8 mouse cellular contexts compared by ENCODE assay signal in the genomic region with DNA sequence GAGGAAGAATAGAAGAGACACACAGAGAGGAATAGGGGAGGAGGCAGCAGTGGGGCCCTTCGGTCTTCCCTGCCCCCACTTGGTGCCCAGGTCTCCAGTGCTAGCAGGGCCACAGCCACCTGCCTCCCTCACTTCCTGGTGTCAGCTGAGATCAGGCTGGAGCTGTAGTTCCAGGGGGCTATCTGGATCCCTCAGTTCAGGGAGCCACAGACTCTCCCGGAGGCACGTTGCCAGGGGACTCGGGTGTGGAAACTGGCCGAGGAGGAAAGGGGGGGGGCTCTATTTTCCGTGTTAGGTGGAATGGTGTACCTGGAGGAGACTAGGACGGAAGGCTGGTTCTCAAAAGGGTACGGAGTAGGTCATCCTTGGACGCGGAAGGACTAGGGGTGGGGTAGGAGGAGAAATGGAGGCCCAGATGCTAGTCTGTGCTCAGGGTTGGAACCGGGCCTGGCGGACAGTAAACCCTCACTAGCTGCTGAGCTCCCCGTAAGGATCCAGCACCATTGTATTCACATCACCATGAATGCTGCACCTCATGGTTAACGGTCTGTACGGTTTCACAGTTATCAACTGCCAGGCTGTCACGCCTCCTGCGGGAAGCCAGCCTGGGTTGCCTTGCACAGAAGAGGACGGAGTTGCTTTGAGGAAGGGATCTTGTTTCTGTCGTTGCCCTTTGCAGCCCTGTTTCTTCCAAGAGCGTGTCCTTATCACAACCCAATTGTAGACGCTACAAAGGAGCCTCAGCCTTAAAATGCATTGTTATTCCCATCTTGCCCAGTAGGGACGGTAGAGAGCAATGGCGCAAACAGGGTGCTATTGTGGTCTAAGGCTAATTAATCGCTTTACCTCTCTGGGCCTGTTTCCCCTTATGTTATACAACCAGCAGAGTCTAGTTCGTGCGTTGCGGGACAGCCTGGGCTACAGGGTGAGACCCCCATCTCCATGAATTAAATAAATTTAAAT. TPM values are rescaled to one million over a fixed set of nuclear protein-coding genes. Genes with fewer than 3 reads are reported as not detected.
A peak's percentile ranks its signal among the peaks of the same experiment; 100 is the strongest.
DNase-seq lines count a peak whose midpoint lies in the region; ATAC-seq lines count a peak whose summit lies in the region.

No protein-coding gene starts in this region.

- H3K27me3 ChIP-seq in forebrain, embryonic 15.5 days = peaks cover 11% of the 10 kb centered on the region; the same call in 1 of the 2 replicates
- H3K27me3 ChIP-seq in limb, embryonic 10.5 days (ENCODE audit: low read depth, poor library complexity, severe bottlenecking) = 0 out of 2 replicates have a peak, but pooled peaks cover 2% of the 10 kb centered on the region
- H3K27me3 ChIP-seq in midbrain, embryonic 12.5 days = peaks cover 34% of the 10 kb centered on the region
- no peaks in the 10 kb centered on the region for H3K27me3 ChIP-seq in stomach, embryonic 14.5 days (ENCODE audit: control insufficient read depth, insufficient read depth, low read length)

- H3K36me3 ChIP-seq in forebrain, embryonic 15.5 days = peaks cover 12% of the 10 kb centered on the region
- H3K36me3 ChIP-seq in limb, embryonic 10.5 days = peaks cover 17% of the 10 kb centered on the region
- peaks cover 14% of the 10 kb centered on the region for H3K36me3 ChIP-seq in midbrain, embryonic 12.5 days
- H3K36me3 ChIP-seq in stomach, embryonic 14.5 days (ENCODE audit: control insufficient read depth, insufficient read depth, low read length) = peaks cover 14% of the 10 kb centered on the region

- peak; percentile 96 for DNase-seq in heart, adult 11 months
- DNase-seq in heart, postnatal 25 days (ENCODE audit: low spot score) = no peak
- DNase-seq in c-Kit-positive CD71-positive TER-119-positive erythroid progenitor cells, embryonic 14.5 days (ENCODE audit: low spot score) = peak; percentile 94
- DNase-seq in limb, embryonic 10.5 days (ENCODE audit: low spot score) = no peak

- intact Hi-C loops in heart, postnatal 25 days (cut with DNase I) = loop anchor here (5.0 kb wide), 1 partner anchor 156 kb away; a partner anchor contains a TSS

- H3K9me3 ChIP-seq in forebrain, embryonic 15.5 days = no peaks in the 10 kb centered on the region
- no peaks in the 10 kb centered on the region for H3K9me3 ChIP-seq in limb, embryonic 10.5 days (replicated peaks)
- no peaks in the 10 kb centered on the region for H3K9me3 ChIP-seq in midbrain, embryonic 12.5 days
- no peaks in the 10 kb centered on the region for H3K9me3 ChIP-seq in stomach, embryonic 14.5 days (ENCODE audit: control insufficient read depth, low read depth, low read length)

- H3K9ac ChIP-seq in forebrain, embryonic 15.5 days (replicated peaks) = no peak overlapping the region
- H3K9ac ChIP-seq in midbrain, embryonic 12.5 days (replicated peaks) = no peak overlapping the region; the same call in 1 of the 2 replicates
- H3K9ac ChIP-seq in stomach, embryonic 14.5 days (replicated peaks; ENCODE audit: low read depth, low read length) = no peak overlapping the region; the same call in 1 of the 2 replicates

- H3K4me2 ChIP-seq in forebrain, embryonic 15.5 days (replicated peaks) = peak overlapping the region; percentile 82
- H3K4me2 ChIP-seq in midbrain, embryonic 12.5 days (replicated peaks) = peak overlapping the region; percentile 69; the same call in 1 of the 2 replicates
- H3K4me2 ChIP-seq in stomach, embryonic 14.5 days (replicated peaks; ENCODE audit: low read depth, low read length) = no peak overlapping the region

- H3K27ac ChIP-seq in forebrain, embryonic 15.5 days (replicated peaks) = peak overlapping the region; percentile 97
- H3K27ac ChIP-seq in limb, embryonic 10.5 days = peak overlapping the region; percentile 85
- H3K27ac ChIP-seq in midbrain, embryonic 12.5 days (replicated peaks) = peak overlapping the region; percentile 95
- H3K27ac ChIP-seq in stomach, embryonic 14.5 days (ENCODE audit: low read length) = peak overlapping the region; percentile 81; the same call in 1 of the 2 replicates

- peaks cover 30% of the 10 kb centered on the region for H3K4me1 ChIP-seq in forebrain, embryonic 15.5 days
- H3K4me1 ChIP-seq in limb, embryonic 10.5 days = peaks cover 73% of the 10 kb centered on the region
- H3K4me1 ChIP-seq in midbrain, embryonic 12.5 days = peaks cover 29% of the 10 kb centered on the region
- H3K4me1 ChIP-seq in stomach, embryonic 14.5 days (ENCODE audit: control insufficient read depth, insufficient read depth, low read length) = peaks cover 13% of the 10 kb centered on the region; the same call in 1 of the 2 replicates

- no peak for ATAC-seq in forebrain, embryonic 15.5 days (replicated peaks)
- peak; percentile 25 for ATAC-seq in inflammation-experienced regulatory T-cells, adult 6 months
- no peak for ATAC-seq in midbrain, embryonic 12.5 days (ENCODE audit: low FRiP score, low read depth)
- no peak for ATAC-seq in stomach, embryonic 14.5 days (ENCODE audit: insufficient number of reproducible peaks, insufficient read depth, low FRiP score, low read depth)

- WGBS in forebrain, embryonic 15.5 days = 48% methylated on average over 27 of the region's 27 CpGs
- WGBS in limb, embryonic 10.5 days = 55% methylated on average over 27 of the region's 27 CpGs
- 54% methylated on average over 27 of the region's 27 CpGs for WGBS in midbrain, embryonic 12.5 days
- WGBS in stomach, embryonic 14.5 days = 45% methylated on average over 27 of the region's 27 CpGs

- H3K4me3 ChIP-seq in forebrain, embryonic 15.5 days = no peak overlapping the region
- peak overlapping the region; percentile 56 for H3K4me3 ChIP-seq in limb, embryonic 10.5 days
- H3K4me3 ChIP-seq in midbrain, embryonic 12.5 days = no peak overlapping the region
- no peak overlapping the region for H3K4me3 ChIP-seq in stomach, embryonic 14.5 days (ENCODE audit: low read depth, low read length)

RNA-seq across cellular contexts. Expression of a gene that starts 1.5 kb away (rescaled TPM):
- 10 to 100 TPM; 18.3 to 18.8 TPM for total RNA-seq in heart, postnatal 25 days (2021)
- polyA plus RNA-seq in forebrain, embryonic 15.5 days (2015; fragmentation: Nextera tagmentation; extraction: Ambion mirVana) = 72.1 and 74.3 TPM in 2 replicates
- polyA plus RNA-seq in inflammation-experienced regulatory T-cells, adult 6 months (2017; shearing (Covaris generic)) = 10 to 100 TPM; 16.2 to 34.6 (median 34.0) TPM
- polyA plus RNA-seq in limb, embryonic 10.5 days (2016; fragmentation: Nextera tagmentation; extraction: Ambion mirVana) = 46.0 and 50.3 TPM in 2 replicates
- polyA plus RNA-seq in midbrain, embryonic 12.5 days (2016; fragmentation: Nextera tagmentation; extraction: Ambion mirVana) = 48.7 and 53.9 TPM in 2 replicates
- 40.9 and 46.3 TPM in 2 replicates for polyA plus RNA-seq in stomach, embryonic 14.5 days (2014; fragmentation: Nextera tagmentation; extraction: Ambion mirVana)

RNA-seq across cellular contexts. Expression of a gene that starts 5.7 kb away (rescaled TPM):
- total RNA-seq in heart, postnatal 25 days (2021) = 10 to 100 TPM; 25.7 to 28.8 TPM
- polyA plus RNA-seq in forebrain, embryonic 15.5 days (2015; fragmentation: Nextera tagmentation; extraction: Ambion mirVana) = 0.97 and 1.2 TPM in 2 replicates
- not detected for polyA plus RNA-seq in inflammation-experienced regulatory T-cells, adult 6 months (2017; shearing (Covaris generic))
- polyA plus RNA-seq in limb, embryonic 10.5 days (2016; fragmentation: Nextera tagmentation; extraction: Ambion mirVana) = 10.8 and 12.7 TPM in 2 replicates
- 6.7 and 8.8 TPM in 2 replicates for polyA plus RNA-seq in midbrain, embryonic 12.5 days (2016; fragmentation: Nextera tagmentation; extraction: Ambion mirVana)
- polyA plus RNA-seq in stomach, embryonic 14.5 days (2014; fragmentation: Nextera tagmentation; extraction: Ambion mirVana) = 14.1 and 14.4 TPM in 2 replicates

RNA-seq across cellular contexts. Expression of a gene that starts 7.0 kb away (rescaled TPM):
- under 1 TPM; 0.13 to 0.22 TPM for total RNA-seq in heart, postnatal 25 days (2021)
- polyA plus RNA-seq in forebrain, embryonic 15.5 days (2015; fragmentation: Nextera tagmentation; extraction: Ambion mirVana) = 0.66 and 0.73 TPM in 2 replicates
- polyA plus RNA-seq in inflammation-experienced regulatory T-cells, adult 6 months (2017; shearing (Covaris generic)) = under 1 TPM; 0.59 to 0.79 (median 0.75) TPM
- 1.5 and 2.2 TPM in 2 replicates for polyA plus RNA-seq in limb, embryonic 10.5 days (2016; fragmentation: Nextera tagmentation; extraction: Ambion mirVana)
- polyA plus RNA-seq in midbrain, embryonic 12.5 days (2016; fragmentation: Nextera tagmentation; extraction: Ambion mirVana) = 2.0 TPM in 2 replicates
- 1.1 and 1.6 TPM in 2 replicates for polyA plus RNA-seq in stomach, embryonic 14.5 days (2014; fragmentation: Nextera tagmentation; extraction: Ambion mirVana)

RNA-seq across cellular contexts. Expression of a gene that starts 45.2 kb away (rescaled TPM):
- 1 to 10 TPM; 5.0 to 5.2 TPM for total RNA-seq in heart, postnatal 25 days (2021)
- 18.4 and 20.3 TPM in 2 replicates for polyA plus RNA-seq in forebrain, embryonic 15.5 days (2015; fragmentation: Nextera tagmentation; extraction: Ambion mirVana)
- 1 to 10 TPM; 3.1 to 7.4 (median 3.8) TPM for polyA plus RNA-seq in inflammation-experienced regulatory T-cells, adult 6 months (2017; shearing (Covaris generic))
- polyA plus RNA-seq in limb, embryonic 10.5 days (2016; fragmentation: Nextera tagmentation; extraction: Ambion mirVana) = 12.8 and 15.5 TPM in 2 replicates
- 15.4 and 18.2 TPM in 2 replicates for polyA plus RNA-seq in midbrain, embryonic 12.5 days (2016; fragmentation: Nextera tagmentation; extraction: Ambion mirVana)
- polyA plus RNA-seq in stomach, embryonic 14.5 days (2014; fragmentation: Nextera tagmentation; extraction: Ambion mirVana) = 31.3 and 31.7 TPM in 2 replicates

RNA-seq across cellular contexts. Expression of a gene that starts 45.5 kb away (rescaled TPM):
- total RNA-seq in heart, postnatal 25 days (2021) = 100 to 1,000 TPM; 913 to 934 TPM
- 425 and 444 TPM in 2 replicates for polyA plus RNA-seq in forebrain, embryonic 15.5 days (2015; fragmentation: Nextera tagmentation; extraction: Ambion mirVana)
- 100 to 1,000 TPM; 216 to 257 (median 247) TPM for polyA plus RNA-seq in inflammation-experienced regulatory T-cells, adult 6 months (2017; shearing (Covaris generic))
- 425 and 437 TPM in 2 replicates for polyA plus RNA-seq in limb, embryonic 10.5 days (2016; fragmentation: Nextera tagmentation; extraction: Ambion mirVana)
- 325 and 338 TPM in 2 replicates for polyA plus RNA-seq in midbrain, embryonic 12.5 days (2016; fragmentation: Nextera tagmentation; extraction: Ambion mirVana)
- 444 and 502 TPM in 2 replicates for polyA plus RNA-seq in stomach, embryonic 14.5 days (2014; fragmentation: Nextera tagmentation; extraction: Ambion mirVana)

Comparison
In these comparisons a context has a peak if more than half of its experiments do, and no peak if none do; other contexts are left out.
1. DNase-seq: peak in heart, adult 11 months (single experiment) and c-Kit-positive CD71-positive TER-119-positive erythroid progenitor cells, embryonic 14.5 days (single experiment); none in heart, postnatal 25 days (single experiment) and limb, embryonic 10.5 days (single experiment).
2. Peak in every context shown above with its lines, with median percentiles within 50 percentile points of each other: H3K27ac ChIP-seq.